Mouse (Mus musculus): Measurements from ENCODE around the gene Rsph14. TPM values are rescaled to one million over a fixed set of nuclear protein-coding genes. Genes with fewer than 3 reads are reported as not detected.

Gene Rsph14
- polyA plus RNA-seq, 1 experiment from 2014 or later, result 0.33 TPM

- peak overlapping the region; percentile 43 for H3K4me2 ChIP-seq (ENCODE audit: low read depth, low read length)
- H3K27ac ChIP-seq (ENCODE audit: low read depth, low read length), result no peak overlapping the region
- H3K9ac ChIP-seq (replicated peaks; ENCODE audit: low read depth, low read length), result no peak overlapping the region
- no peak overlapping the region for H3K4me3 ChIP-seq (ENCODE audit: low read depth, low read length)
- no peaks in the 10 kb centered on the region for H3K36me3 ChIP-seq (ENCODE audit: control insufficient read depth, insufficient read depth, low read length)
- H3K4me1 ChIP-seq (ENCODE audit: control insufficient read depth, insufficient read depth, low read length), result no peaks in the 10 kb centered on the region
- no peaks in the 10 kb centered on the region for H3K9me3 ChIP-seq (ENCODE audit: control insufficient read depth, low read length)
- H3K27me3 ChIP-seq (ENCODE audit: control insufficient read depth, insufficient read depth, low read length), result no peaks in the 10 kb centered on the region
- ATAC-seq (ENCODE audit: low read depth), result no peak
- WGBS, result 18% methylated on average over 21 of the region's 21 CpGs
These were observed 107.1 kb downstream of the Rsph14 start for GRCm38 (mm10) chr10:74925324-74925723.

- WGBS, result 92% methylated on average over 14 of the region's 14 CpGs
- no peaks in the 10 kb centered on the region for H3K27me3 ChIP-seq (ENCODE audit: control insufficient read depth, insufficient read depth, low read length)
- no peak overlapping the region for H3K4me2 ChIP-seq (ENCODE audit: low read depth, low read length)
- H3K9ac ChIP-seq (replicated peaks; ENCODE audit: low read depth, low read length), result no peak overlapping the region
- H3K36me3 ChIP-seq (ENCODE audit: control insufficient read depth, insufficient read depth, low read length), result no peaks in the 10 kb centered on the region
- ATAC-seq (ENCODE audit: low read depth), result no peak
- H3K4me1 ChIP-seq (ENCODE audit: control insufficient read depth, insufficient read depth, low read length), result no peaks in the 10 kb centered on the region
- H3K4me3 ChIP-seq (ENCODE audit: low read depth, low read length), result no peak overlapping the region
- H3K9me3 ChIP-seq (ENCODE audit: control insufficient read depth, low read length), result no peaks in the 10 kb centered on the region
- no peak overlapping the region for H3K27ac ChIP-seq (ENCODE audit: low read depth, low read length)
These were observed 108.1 kb downstream of the Rsph14 start for GRCm38 (mm10) chr10:74924274-74924673.

- Histone ChIP-seq H3K4me1 (ENCODE audit: control insufficient read depth, insufficient read depth, low read length) (no peaks in the 10 kb centered on the region), H3K4me3 (ENCODE audit: low read depth, low read length) (no peak overlapping the region), H3K4me2 (ENCODE audit: low read depth, low read length) (no peak overlapping the region), H3K36me3 (ENCODE audit: control insufficient read depth, insufficient read depth, low read length) (no peaks in the 10 kb centered on the region), H3K9ac (replicated peaks; ENCODE audit: low read depth, low read length) (no peak overlapping the region), H3K9me3 (ENCODE audit: control insufficient read depth, low read length) (no peaks in the 10 kb centered on the region), H3K27ac (ENCODE audit: low read depth, low read length) (no peak overlapping the region), H3K27me3 (ENCODE audit: control insufficient read depth, insufficient read depth, low read length) (no peaks in the 10 kb centered on the region)
- 72% methylated on average over 6 of the region's 6 CpGs for WGBS
- peak; percentile 38 for ATAC-seq (ENCODE audit: low read depth)
These were observed 109.6 kb downstream of the Rsph14 start for GRCm38 (mm10) chr10:74922763-74923162.

- WGBS, result 83% methylated on average over 11 of the region's 11 CpGs
These were observed 110.8 kb downstream of the Rsph14 start for GRCm38 (mm10) chr10:74921614-74922013.

GRCm38 (mm10) chr10:74920853-74921567 lies 111.4 kb downstream of the Rsph14 start:
- 45% methylated on average over 17 of the region's 17 CpGs for WGBS
- no peaks in the 10 kb centered on the region for H3K36me3 ChIP-seq (ENCODE audit: control insufficient read depth, insufficient read depth, low read length)
- H3K27ac ChIP-seq (ENCODE audit: low read depth, low read length), result no peak overlapping the region
- no peaks in the 10 kb centered on the region for H3K27me3 ChIP-seq (ENCODE audit: control insufficient read depth, insufficient read depth, low read length)
- H3K4me1 ChIP-seq (ENCODE audit: control insufficient read depth, insufficient read depth, low read length), result no peaks in the 10 kb centered on the region
- no peaks in the 10 kb centered on the region for H3K9me3 ChIP-seq (ENCODE audit: control insufficient read depth, low read length)
- H3K9ac ChIP-seq (replicated peaks; ENCODE audit: low read depth, low read length), result no peak overlapping the region
- H3K4me2 ChIP-seq (ENCODE audit: low read depth, low read length), result no peak overlapping the region
- peak; percentile 77 for ATAC-seq (ENCODE audit: low read depth)
- no peak overlapping the region for H3K4me3 ChIP-seq (ENCODE audit: low read depth, low read length)

More at GRCm38 (mm10) chr10:74921614-74922013, 110.8 kb downstream of the Rsph14 start:
- no peak overlapping the region for H3K4me3 ChIP-seq (ENCODE audit: low read depth, low read length)
- H3K9me3 ChIP-seq (ENCODE audit: control insufficient read depth, low read length), result no peaks in the 10 kb centered on the region
- no peaks in the 10 kb centered on the region for H3K27me3 ChIP-seq (ENCODE audit: control insufficient read depth, insufficient read depth, low read length)
- H3K36me3 ChIP-seq (ENCODE audit: control insufficient read depth, insufficient read depth, low read length), result no peaks in the 10 kb centered on the region
- no peaks in the 10 kb centered on the region for H3K4me1 ChIP-seq (ENCODE audit: control insufficient read depth, insufficient read depth, low read length)
- H3K4me2 ChIP-seq (ENCODE audit: low read depth, low read length), result no peak overlapping the region
- no peak overlapping the region for H3K27ac ChIP-seq (ENCODE audit: low read depth, low read length)
- ATAC-seq (ENCODE audit: low read depth), result no peak
- no peak overlapping the region for H3K9ac ChIP-seq (replicated peaks; ENCODE audit: low read depth, low read length)

- Histone ChIP-seq H3K36me3 (ENCODE audit: control insufficient read depth, insufficient read depth, low read length) (no peaks in the 10 kb centered on the region), H3K27ac (ENCODE audit: low read depth, low read length) (no peak overlapping the region), H3K9ac (replicated peaks; ENCODE audit: low read depth, low read length) (no peak overlapping the region), H3K4me2 (ENCODE audit: low read depth, low read length) (no peak overlapping the region), H3K4me3 (ENCODE audit: low read depth, low read length) (no peak overlapping the region), H3K4me1 (ENCODE audit: control insufficient read depth, insufficient read depth, low read length) (no peaks in the 10 kb centered on the region), H3K9me3 (ENCODE audit: control insufficient read depth, low read length) (no peaks in the 10 kb centered on the region), H3K27me3 (ENCODE audit: control insufficient read depth, insufficient read depth, low read length) (no peaks in the 10 kb centered on the region)
- no peak for ATAC-seq (ENCODE audit: low read depth)
- WGBS, result 53% methylated on average over 5 of the region's 5 CpGs
These were observed 113.1 kb downstream of the Rsph14 start for GRCm38 (mm10) chr10:74919277-74919676.

- Histone ChIP-seq H3K9ac (replicated peaks; ENCODE audit: low read depth, low read length) (no peak overlapping the region), H3K27me3 (ENCODE audit: control insufficient read depth, insufficient read depth, low read length) (no peaks in the 10 kb centered on the region), H3K9me3 (ENCODE audit: control insufficient read depth, low read length) (no peaks in the 10 kb centered on the region), H3K4me2 (ENCODE audit: low read depth, low read length) (no peak overlapping the region), H3K27ac (ENCODE audit: low read depth, low read length) (no peak overlapping the region), H3K4me1 (ENCODE audit: control insufficient read depth, insufficient read depth, low read length) (no peaks in the 10 kb centered on the region), H3K4me3 (ENCODE audit: low read depth, low read length) (no peak overlapping the region), H3K36me3 (ENCODE audit: control insufficient read depth, insufficient read depth, low read length) (no peaks in the 10 kb centered on the region)
- no peak for ATAC-seq (ENCODE audit: low read depth)
- 74% methylated on average over 2 of the region's 2 CpGs for WGBS
These were observed 124.0 kb downstream of the Rsph14 start for GRCm38 (mm10) chr10:74908431-74908830.

Other genes starting within 250 kb of the Rsph14 start
- gene Gnaz, start 65.4 kb downstream of the Rsph14 start, polyA plus RNA-seq (2014; fragmentation: Nextera tagmentation; extraction: Ambion mirVana), result 59.8 and 61.2 TPM in 2 replicates
- 13.9 and 18.8 TPM in 2 replicates for gene Rab36, start 4.5 kb upstream of the Rsph14 start, polyA plus RNA-seq (2014; fragmentation: Nextera tagmentation; extraction: Ambion mirVana)
- 23.3 and 26.4 TPM in 2 replicates for gene Bcr, start 28.0 kb upstream of the Rsph14 start, polyA plus RNA-seq (2014; fragmentation: Nextera tagmentation; extraction: Ambion mirVana)
- 22.9 and 25.5 TPM in 2 replicates for gene Specc1l, start 179.5 kb upstream of the Rsph14 start, polyA plus RNA-seq (2014; fragmentation: Nextera tagmentation; extraction: Ambion mirVana)

Measured in neural tube, embryonic 14.5 days (tissue).